Mouse (Mus musculus) heart, embryonic 14.5 days (tissue): ENCODE measurements around the gene Aprt. TPM values are rescaled to one million over a fixed set of nuclear protein-coding genes. Genes with fewer than 3 reads are reported as not detected.
A peak's percentile ranks its signal among the peaks of the same experiment; 100 is the strongest.

ENCODE experiments used
- ATAC-seq: fragments of 200-750 bp; cut with Nextera tagmentation; 2 replicates; pipeline ENCODE4 v1.8.0; 2017; ENCODE audit warnings: low read depth, moderate TSS enrichment; ENCODE audit not compliant: insufficient number of reproducible peaks, insufficient read depth, low FRiP score
- H3K27ac ChIP-seq, 2 experiments: fragments of 200-500 bp in 1 of 2; fragments of 300-500 bp in 1 of 2; sonication (generic) in 1 of 2; replicated peaks in 1 of 2; 2 replicates each; pipeline ENCODE4 v1.5.1; 2012 to 2014; ENCODE audit warnings: low read depth in 2 of 2, low read length in 2 of 2, control low read depth in 1 of 2, mild to moderate bottlenecking in 1 of 2, mixed read lengths in 1 of 2; ENCODE audit not compliant: control insufficient read depth in 1 of 2, insufficient read depth in 1 of 2
- H3K27me3 ChIP-seq: fragments of 300-500 bp; sonication (generic); 2 replicates; pipeline ENCODE4 v1.6.1; 2014; ENCODE audit warnings: mild to moderate bottlenecking, low read length, control low read depth; ENCODE audit not compliant: control insufficient read depth, insufficient read depth
- H3K36me3 ChIP-seq: fragments of 300-500 bp; sonication (generic); 2 replicates; pipeline ENCODE4 v1.6.1; 2014; ENCODE audit warnings: mild to moderate bottlenecking, control low read depth, low read length, mixed read lengths; ENCODE audit not compliant: control insufficient read depth, insufficient read depth
- H3K4me1 ChIP-seq, 2 experiments: fragments of 200-500 bp in 1 of 2; fragments of 300-500 bp in 1 of 2; sonication (generic) in 1 of 2; 2 replicates each; pipeline ENCODE4 v1.6.1; 2012 to 2014; ENCODE audit warnings: low read length in 2 of 2, control low read depth in 1 of 2, mixed read lengths in 1 of 2; ENCODE audit not compliant: control insufficient read depth in 2 of 2, insufficient read depth in 2 of 2
- H3K4me2 ChIP-seq: fragments of 300-500 bp; sonication (generic); 2 replicates; pipeline ENCODE4 v1.6.1; 2014; ENCODE audit warnings: mild to moderate bottlenecking, low read length
- H3K4me3 ChIP-seq, 2 experiments: fragments of 200-500 bp in 1 of 2; fragments of 300-500 bp in 1 of 2; sonication (generic) in 1 of 2; 2 replicates each; pipeline ENCODE4 v1.5.1; 2012 to 2014; ENCODE audit warnings: low read length in 2 of 2, mild to moderate bottlenecking in 2 of 2, control low read depth in 1 of 2, low read depth in 1 of 2, moderate library complexity in 1 of 2; ENCODE audit not compliant: control insufficient read depth in 1 of 2, insufficient read depth in 1 of 2
- H3K9ac ChIP-seq: fragments of 300-500 bp; sonication (generic); 2 replicates; pipeline ENCODE4 v1.6.1; 2014; ENCODE audit warnings: mild to moderate bottlenecking, low read length
- H3K9me3 ChIP-seq: fragments of 300-500 bp; sonication (generic); 2 replicates; pipeline ENCODE4 v1.6.1; 2016; ENCODE audit warnings: low read length, control low read depth; ENCODE audit not compliant: control insufficient read depth
- WGBS: fragments of 180-500 bp; shearing (Covaris S2); extraction: QIAGEN DNeasy Blood & Tissue Kit; methylation state at CpG from one replicate; pipeline ENCODE4 v1.1.7; 2014; 5-methylcytosine and 5-hydroxymethylcytosine counted together
- polyA plus RNA-seq: library from polyadenylated mRNA; unstranded; fragments of >200 nt; fragmentation: Nextera tagmentation; extraction: Ambion mirVana; gene quantifications from 2 replicates; pipeline ENCODE4 v1.2.1, GENCODE M21; 2014

Gene Aprt
- polyA plus RNA-seq, 1 experiment from 2014 or later = 240 TPM

DNA sequence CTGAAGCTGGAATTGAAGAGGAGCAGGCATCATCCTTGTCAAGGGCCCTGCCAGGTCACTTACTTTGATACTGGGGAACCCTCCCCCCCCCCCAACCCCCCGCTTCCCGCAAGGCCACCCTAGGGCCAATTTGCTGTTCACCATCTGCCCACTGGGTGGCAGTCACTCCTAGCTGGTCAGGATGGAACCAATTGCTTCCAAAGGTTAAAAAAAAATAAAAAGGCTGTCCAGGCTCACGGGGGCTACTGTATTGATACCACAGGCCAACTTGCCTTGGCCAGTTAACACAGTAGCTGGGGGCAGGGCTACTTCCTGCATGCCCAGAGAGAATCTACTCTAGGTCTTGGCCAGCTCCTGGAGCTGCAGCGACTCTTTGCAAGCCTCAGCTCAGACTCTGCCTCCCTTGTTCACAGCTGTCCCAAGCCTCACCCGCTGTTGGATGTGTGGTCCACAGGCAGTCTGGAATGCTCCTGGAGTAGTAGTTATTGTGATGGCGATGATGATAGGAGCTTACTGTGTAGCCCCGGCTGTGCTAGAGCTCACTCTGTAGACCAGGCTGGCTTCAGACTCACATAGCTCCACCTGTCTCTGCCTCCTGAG is 41.3 kb upstream of the Aprt start:
- no peak overlapping the region for H3K9ac ChIP-seq
- 33% methylated on average over 5 of the region's 7 CpGs for WGBS
- peaks cover 18% of the 10 kb centered on the region for H3K36me3 ChIP-seq
- ATAC-seq = no peak
- peaks cover 2 to 3% of the 10 kb centered on the region in 2 experiments; a peak in 1 of 4 replicates for H3K4me1 ChIP-seq
- no peak overlapping the region for H3K4me3 ChIP-seq
- H3K4me2 ChIP-seq = no peak overlapping the region
- H3K9me3 ChIP-seq = no peaks in the 10 kb centered on the region
- H3K27me3 ChIP-seq = no peaks in the 10 kb centered on the region; the same call in 1 of the 2 replicates
- H3K27ac ChIP-seq = no peak overlapping the region

GRCm38 (mm10) chr8:122616181-122616905 is 39.6 kb upstream of the Aprt start:
- no peak for ATAC-seq

DNA sequence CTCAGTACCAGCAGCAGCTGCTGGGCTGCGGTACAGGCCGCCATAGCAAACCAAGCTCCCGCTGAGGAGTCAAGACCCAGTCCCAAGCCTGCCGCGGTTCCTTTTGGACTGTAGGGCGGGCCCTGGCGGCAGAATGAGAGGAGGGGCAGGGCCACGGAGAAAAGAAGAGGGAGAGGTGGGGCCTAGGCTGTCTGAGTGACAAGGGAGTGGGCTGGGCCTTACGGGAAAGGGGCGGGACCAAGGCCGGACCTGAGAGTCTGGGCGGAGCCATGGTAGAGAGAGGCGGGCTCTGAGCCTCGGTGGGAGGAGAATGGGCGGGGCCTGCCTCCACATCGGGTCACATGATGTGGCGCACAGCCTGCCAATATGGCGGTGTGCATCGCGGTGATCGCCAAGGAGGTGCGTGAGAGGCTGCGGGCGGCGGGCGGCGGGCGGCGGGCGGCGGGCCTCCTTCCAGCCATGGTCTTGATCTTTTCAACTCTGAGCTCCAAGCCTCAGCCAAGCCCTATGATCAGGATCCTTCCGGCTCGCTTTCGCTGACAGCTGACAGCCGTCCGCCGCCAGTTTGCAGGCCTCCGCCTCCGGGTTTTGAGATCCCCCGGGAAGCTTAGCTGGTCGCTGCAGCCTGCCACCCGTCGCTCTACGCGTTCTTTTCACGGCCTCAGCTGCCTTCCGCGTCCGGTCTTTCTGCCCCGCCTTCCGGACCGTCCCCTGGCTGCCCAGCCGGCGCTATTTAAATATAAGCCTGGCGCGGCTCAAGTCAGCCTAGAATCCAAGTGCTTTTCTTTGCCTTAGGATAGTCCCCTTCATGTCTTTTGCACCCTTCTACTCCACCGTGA is 34.8 kb upstream of the Aprt start, which contains the start of the genes Galns and Trappc2l:
Gene Galns (minus strand): TSS at position 169 of the 839 bp plus-strand sequence.
Gene Trappc2l (plus strand): TSS at position 346 of the 839 bp plus-strand sequence.
- Histone ChIP-seq H3K9me3 (no peaks in the 10 kb centered on the region), H3K9ac (peak within 1 kb of the TSS; percentile 84), H3K27ac (peak within 1 kb of the TSS; percentile 77 to 88), H3K4me1 (peaks cover 7 to 16% of the 10 kb centered on the region in 2 experiments), H3K36me3 (peaks cover 18% of the 10 kb centered on the region), H3K4me2 (peak within 1 kb of the TSS; percentile 89), H3K27me3 (no peaks in the 10 kb centered on the region), H3K4me3 (peak within 1 kb of the TSS; percentile 81 to 83)
- WGBS = under 1% methylated on average over 49 of the region's 57 CpGs
- peak; percentile 98 for ATAC-seq

More at GRCm38 (mm10) chr8:122616181-122616905, 39.6 kb upstream of the Aprt start:
- peaks cover 2 to 12% of the 10 kb centered on the region in 2 experiments for H3K4me1 ChIP-seq
- no peak overlapping the region for H3K9ac ChIP-seq
- no peak overlapping the region for H3K4me2 ChIP-seq
- 65% methylated on average over 9 of the region's 9 CpGs for WGBS
- H3K27me3 ChIP-seq = no peaks in the 10 kb centered on the region
- H3K27ac ChIP-seq = no peak overlapping the region
- no peak overlapping the region for H3K4me3 ChIP-seq
- H3K36me3 ChIP-seq = peaks cover 18% of the 10 kb centered on the region
- H3K9me3 ChIP-seq = no peaks in the 10 kb centered on the region

DNA sequence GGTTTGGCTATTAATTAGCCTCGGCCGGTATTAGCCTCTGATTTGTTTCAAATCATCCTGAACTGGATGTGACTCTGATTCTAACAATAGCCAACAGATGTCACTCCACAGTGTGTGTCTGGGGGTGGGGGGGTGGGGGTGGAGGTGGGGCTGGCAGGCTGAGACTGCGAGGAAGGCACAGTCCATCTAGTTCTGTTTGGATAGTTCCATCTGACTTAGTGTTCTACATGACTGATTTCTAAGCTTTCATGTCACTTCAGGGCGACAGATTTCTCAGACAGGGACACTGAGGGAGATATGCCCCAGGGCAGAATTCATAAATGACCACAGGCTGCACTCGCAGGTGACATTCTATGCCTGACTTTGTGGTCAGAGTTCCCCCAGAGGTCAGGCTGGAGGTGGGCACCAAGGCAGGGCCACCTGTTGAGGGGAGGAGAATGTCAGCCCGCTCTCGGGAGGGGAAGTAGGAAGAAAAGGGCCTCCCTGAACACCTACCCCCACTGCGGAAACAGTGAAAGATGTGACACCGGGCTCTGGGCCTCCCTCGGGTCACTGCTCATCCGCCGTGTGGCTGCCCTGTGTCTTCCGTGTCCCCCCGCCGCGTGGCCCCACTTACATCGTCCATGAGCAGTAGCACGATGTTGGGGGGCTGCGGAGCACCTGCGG is 34.0 kb upstream of the Aprt start:
- peak overlapping the region; percentile 84 for H3K9ac ChIP-seq
- no peaks in the 10 kb centered on the region for H3K27me3 ChIP-seq
- 1% methylated on average over 20 of the region's 20 CpGs for WGBS
- peaks cover 18% of the 10 kb centered on the region for H3K36me3 ChIP-seq
- peaks cover 5 to 16% of the 10 kb centered on the region in 2 experiments for H3K4me1 ChIP-seq
- peak; percentile 12 for ATAC-seq
- H3K4me2 ChIP-seq = peak overlapping the region; percentile 89
- no peaks in the 10 kb centered on the region for H3K9me3 ChIP-seq
- peak overlapping the region; percentile 60 to 81 for H3K27ac ChIP-seq
- H3K4me3 ChIP-seq = peak overlapping the region; percentile 69 to 81

- peaks cover 8 to 21% of the 10 kb centered on the region in 2 experiments for H3K4me1 ChIP-seq
- 68% methylated on average over 4 of the region's 4 CpGs for WGBS
- H3K9ac ChIP-seq = peak overlapping the region; percentile 84
- H3K4me2 ChIP-seq = peak overlapping the region; percentile 89
- no peaks in the 10 kb centered on the region for H3K27me3 ChIP-seq
- no peak overlapping the region; a peak in 1 of 4 replicates for H3K27ac ChIP-seq
- no peak overlapping the region for H3K4me3 ChIP-seq
- peaks cover 15% of the 10 kb centered on the region for H3K36me3 ChIP-seq
- no peak for ATAC-seq
- H3K9me3 ChIP-seq = no peaks in the 10 kb centered on the region
These were observed 33.5 kb upstream of the Aprt start for GRCm38 (mm10) chr8:122610209-122610608.

GRCm38 (mm10) chr8:122606810-122607209 is 30.1 kb upstream of the Aprt start:
- H3K4me3 ChIP-seq = no peak overlapping the region
- 91% methylated on average over 11 of the region's 12 CpGs for WGBS
- H3K9me3 ChIP-seq = no peaks in the 10 kb centered on the region
- H3K27ac ChIP-seq = no peak overlapping the region
- H3K36me3 ChIP-seq = 0 out of 2 replicates have a peak, but pooled peaks cover 4% of the 10 kb centered on the region
- H3K27me3 ChIP-seq = no peaks in the 10 kb centered on the region
- H3K9ac ChIP-seq = no peak overlapping the region
- H3K4me1 ChIP-seq = peaks cover 14 to 20% of the 10 kb centered on the region in 2 experiments
- no peak overlapping the region for H3K4me2 ChIP-seq
- no peak for ATAC-seq

- H3K4me3 ChIP-seq = no peak overlapping the region
- 51% methylated on average over 4 of the region's 4 CpGs for WGBS
- H3K9me3 ChIP-seq = no peaks in the 10 kb centered on the region
- no peak for ATAC-seq
- peaks cover 10 to 14% of the 10 kb centered on the region in 2 experiments for H3K4me1 ChIP-seq
- H3K9ac ChIP-seq = no peak overlapping the region
- peaks cover 8% of the 10 kb centered on the region; the same call in 1 of the 2 replicates for H3K36me3 ChIP-seq
- peak overlapping the region; percentile 20 to 52; a peak in 3 of 4 replicates for H3K27ac ChIP-seq
- no peaks in the 10 kb centered on the region for H3K27me3 ChIP-seq
- H3K4me2 ChIP-seq = no peak overlapping the region
These were observed 28.7 kb upstream of the Aprt start for GRCm38 (mm10) chr8:122605367-122605766.
